Mouse (Mus musculus) left cerebral cortex, adult 2 months (tissue): ENCODE results near the gene Usp44. TPM values are rescaled to one million over a fixed set of nuclear protein-coding genes. Genes with fewer than 3 reads are reported as not detected.

ENCODE experiments used
- DNase-seq, 2 experiments: peaks; one replicate each; pipeline ENCODE4 v3.0.0; 2021 to 2022; ENCODE audit warnings: low spot score in 2 of 2, mixed read lengths in 1 of 2; ENCODE audit errors: extremely low spot score in 1 of 2
- H3K27ac ChIP-seq: fragments of 200-600 bp; 2 replicates; pipeline ENCODE4 v1.8.1; 2022
- H3K4me3 ChIP-seq: fragments of 200-600 bp; 2 replicates; pipeline ENCODE4 v1.8.1; 2022
- CTCF ChIP-seq: fragments of 200-600 bp; IDR thresholded peaks from 2 replicates; pipeline ENCODE4 v1.8.1; 2022; ENCODE audit warnings: antibody characterized with exemption, mild to moderate bottlenecking, moderate library complexity
- intact Hi-C: fragments of 180-260 bp; cut with DNase I; formaldehyde crosslinking; loops from one replicate; pipeline ENCODE4 v1.15.1; 2025
- total RNA-seq, 2 experiments: library from RNA; stranded (reverse); gene quantifications; 2 replicates each; pipeline ENCODE4 v1.2.3; 2021

The Usp44 gene
- total RNA-seq, 2 experiments from 2014 or later, result not detected

- H3K4me3 ChIP-seq, result no peak overlapping the region
- intact Hi-C loops, result no loop called here
- DNase-seq, result no peak
- H3K27ac ChIP-seq, result no peak overlapping the region
- TF ChIP-seq CTCF, result no peak
Observed at GRCm38 (mm10) chr10:93892551-93892950, 61.2 kb downstream of the Usp44 start.

GRCm38 (mm10) chr10:93897043-93897646 lies 65.8 kb downstream of the Usp44 start, which contains the start of gene Metap2:
Gene Metap2 (minus strand): TSS chr10:93897093.
- intact Hi-C loops, result no loop called here
- Histone ChIP-seq H3K27ac (no peak within 1 kb of the TSS), H3K4me3 (no peak within 1 kb of the TSS)
- TF ChIP-seq CTCF, result no peak
- DNase-seq, result no peak

DNA sequence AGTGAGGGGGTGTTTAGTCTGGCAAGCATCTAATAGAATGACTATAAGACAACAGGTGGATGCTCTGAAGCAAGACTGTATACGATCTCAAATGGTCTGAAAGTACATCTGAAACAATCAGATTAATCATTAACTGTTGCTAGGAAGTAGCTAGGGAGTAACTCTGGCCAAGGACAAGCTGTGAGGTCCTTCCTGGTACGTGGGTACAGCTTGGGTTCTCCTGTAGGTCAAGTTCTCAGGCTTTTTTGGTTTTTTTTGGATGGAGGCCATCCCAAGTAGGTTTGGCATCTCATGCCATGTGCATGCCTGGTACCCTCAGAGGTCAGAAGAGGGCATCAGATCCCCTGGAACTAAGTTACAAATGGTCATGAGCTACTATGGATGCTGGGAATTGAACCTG lies 67.9 kb downstream of the Usp44 start:
- intact Hi-C loops, result no loop called here
- no peak for DNase-seq
- Histone ChIP-seq H3K27ac (no peak overlapping the region), H3K4me3 (no peak overlapping the region)
- TF ChIP-seq CTCF, result no peak

DNA sequence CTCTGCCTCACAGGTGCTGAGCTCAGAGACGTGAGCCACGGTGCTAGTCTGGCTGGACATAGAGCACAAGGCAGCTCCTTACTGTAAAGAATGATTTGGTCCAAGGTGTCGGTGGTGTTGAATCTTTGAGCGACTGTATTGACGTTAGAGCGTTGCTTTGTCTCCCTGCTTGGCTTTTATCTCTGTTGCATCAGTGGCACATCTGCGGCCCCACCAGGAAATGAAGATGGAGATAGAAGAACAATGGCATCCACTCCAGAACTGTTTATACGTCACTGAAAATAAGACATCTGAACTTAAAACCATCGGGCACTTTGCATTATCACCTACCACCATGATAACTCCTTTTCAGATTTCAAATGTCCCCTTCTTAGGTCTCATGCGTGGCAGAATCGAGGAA lies 68.6 kb downstream of the Usp44 start:
- intact Hi-C loops, result no loop called here
- no peak for DNase-seq
- no peak overlapping the region for H3K27ac ChIP-seq
- no peak overlapping the region for H3K4me3 ChIP-seq
- no peak for TF ChIP-seq CTCF

DNA sequence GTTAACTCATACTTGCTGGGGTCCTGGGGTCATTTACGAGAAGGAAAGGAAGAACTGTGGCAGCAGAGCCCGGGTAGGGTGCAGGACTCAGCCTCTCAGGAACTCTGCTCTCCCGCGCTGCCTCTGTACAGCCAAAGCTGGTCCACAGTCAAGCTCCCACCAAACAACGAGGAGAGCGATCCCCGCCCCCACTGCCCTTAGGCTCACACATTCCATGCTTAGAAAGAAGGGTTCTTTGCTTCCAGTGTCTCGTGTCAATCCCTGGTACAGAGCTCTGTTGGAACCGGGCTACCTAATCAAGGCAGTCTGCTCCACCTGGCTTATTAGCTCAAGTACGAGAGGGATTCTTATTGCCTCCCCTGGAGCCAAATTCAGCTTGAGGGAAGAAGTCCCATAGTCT lies 76.0 kb downstream of the Usp44 start:
- H3K4me3 ChIP-seq, result no peak overlapping the region
- DNase-seq, result no peak
- intact Hi-C loops, result no loop called here
- H3K27ac ChIP-seq, result no peak overlapping the region
- no peak for TF ChIP-seq CTCF

Other genes starting within 250 kb of the Usp44 start
- 10 to 100 TPM; 10.7 to 12.9 TPM for gene Snrpf, start 241.8 kb upstream of the Usp44 start, total RNA-seq
- 10 to 100 TPM in 1 of 2 experiments, 1 to 10 TPM in 1; 9.1 to 11.5 TPM for gene Ntn4, start 190.9 kb upstream of the Usp44 start, total RNA-seq
- 100 to 1,000 TPM; 111 to 126 TPM for gene Metap2, start 65.5 kb downstream of the Usp44 start, total RNA-seq
- 10 to 100 TPM; 77.3 to 80.2 TPM for gene Vezt, start 204.3 kb downstream of the Usp44 start, total RNA-seq
- gene Fgd6, start 204.4 kb downstream of the Usp44 start, total RNA-seq, result 10 to 100 TPM in 1 of 2 experiments, 1 to 10 TPM in 1; 9.9 to 12.3 TPM